Mouse (Mus musculus) monocyte, adult 59 days (primary cell): ENCODE measurements around the gene Eif2b3. TPM values are rescaled to one million over a fixed set of nuclear protein-coding genes. Genes with fewer than 3 reads are reported as not detected.

Experiments
- total RNA-seq, 2 experiments: library from RNA; stranded (reverse); gene quantifications; one replicate each; pipeline ENCODE4 v1.2.4; 2023

The Eif2b3 gene
- 10 to 100 TPM; 10.2 to 18.6 TPM for total RNA-seq

DNA sequence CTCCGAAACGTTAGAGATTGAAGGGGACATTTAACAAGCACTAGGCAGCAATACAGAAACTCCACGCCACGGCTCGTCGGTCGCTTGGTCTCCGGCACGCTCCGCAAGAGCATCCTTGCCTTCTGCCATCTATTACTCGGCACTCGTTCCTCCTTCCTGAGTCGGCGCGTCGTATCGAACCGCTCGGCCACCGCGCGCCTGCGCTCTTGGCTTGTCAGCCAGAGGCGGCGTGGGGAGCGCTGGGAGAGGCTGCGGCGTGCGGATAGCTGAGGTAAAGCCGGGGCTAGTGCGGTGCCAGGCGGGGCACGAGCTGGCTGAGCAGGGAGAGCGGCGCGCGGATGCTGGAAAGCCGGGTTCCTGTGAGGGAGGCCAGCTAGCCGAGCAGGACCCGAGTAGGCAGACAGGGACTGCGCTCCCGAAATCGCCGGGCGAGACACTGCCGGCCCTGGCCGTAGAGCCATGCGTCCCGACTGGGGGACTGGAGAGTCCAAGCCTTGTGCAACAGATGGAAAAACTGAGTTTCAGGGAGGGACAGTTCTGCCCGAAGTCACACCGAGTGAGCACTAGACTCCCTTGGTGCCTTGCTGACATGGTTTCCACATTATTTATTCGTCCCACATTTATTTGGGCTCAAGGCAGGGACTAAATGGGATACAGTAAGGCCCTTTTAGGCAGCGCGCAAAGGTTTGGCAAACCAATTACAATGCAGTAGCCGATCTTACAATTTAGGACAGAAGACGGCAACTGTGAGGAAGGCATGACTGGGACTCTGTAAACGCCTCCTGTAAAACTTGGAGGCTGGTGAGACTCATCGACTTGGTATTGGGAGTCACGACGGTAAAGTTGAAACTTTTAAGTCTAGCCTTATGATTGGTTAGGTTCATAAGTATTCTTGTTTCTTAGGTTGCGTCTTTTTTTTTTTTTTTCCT lies at the start of gene Eif2b3:
Gene Eif2b3, plus strand, starts transcription at position 197 of the 929 bp plus-strand sequence.

GRCm38 (mm10) chr4:116993672-116994621 lies 25.3 kb upstream of the Eif2b3 start, which contains the start of gene Urod:
Gene Urod, minus strand, starts transcription at chr4:116994413.

GRCm38 (mm10) chr4:116995131-116995797 lies 23.9 kb upstream of the Eif2b3 start, which contains the start of gene Hectd3:
Gene Hectd3, plus strand, starts transcription at chr4:116995317.

DNA sequence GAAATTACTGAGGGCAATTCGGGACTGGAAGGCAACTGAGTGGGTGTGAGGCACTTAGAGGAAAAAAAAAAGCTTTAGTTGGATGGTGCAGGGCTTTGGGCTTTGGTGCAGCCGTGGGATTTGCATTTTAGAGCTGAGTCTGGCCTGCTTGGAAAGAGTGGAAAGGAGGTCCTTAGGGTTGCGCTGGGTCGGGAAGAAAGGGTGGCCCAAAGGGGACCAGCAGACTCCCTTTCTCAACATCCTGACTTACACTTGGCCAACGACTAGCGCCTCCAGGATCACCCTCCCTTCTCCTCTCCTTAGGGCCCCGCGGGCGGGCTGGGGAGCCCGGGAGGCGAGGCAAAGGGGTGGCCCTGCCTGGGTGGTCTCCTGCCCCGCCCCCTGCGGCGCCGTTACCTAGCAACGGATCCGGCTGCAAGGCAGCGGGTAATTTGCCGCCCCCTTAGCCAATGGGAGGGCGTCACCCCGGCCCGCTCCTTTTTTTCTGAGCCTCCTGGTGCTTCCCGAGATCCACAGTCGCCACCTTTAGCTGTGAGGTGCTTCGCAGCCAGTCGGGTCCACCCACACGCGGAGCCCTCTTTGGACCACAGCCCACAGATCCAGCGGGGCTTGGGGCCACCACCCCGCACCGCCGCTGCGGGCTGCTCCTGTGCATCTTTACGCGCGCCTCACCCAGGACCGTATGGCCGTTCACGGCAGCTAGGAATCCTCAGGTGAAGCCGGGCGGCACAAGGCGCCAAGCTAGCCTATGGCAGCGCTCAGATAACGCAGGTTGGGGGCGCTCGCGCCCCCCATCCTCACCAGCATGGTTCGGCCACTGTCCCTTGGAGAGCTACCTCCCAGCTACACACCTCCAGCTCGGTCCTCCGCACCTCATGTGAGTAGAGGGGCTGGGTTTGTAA lies 76.6 kb downstream of the Eif2b3 start, which contains the start of gene Ptch2:
Gene Ptch2, plus strand, starts transcription at position 525 of the 902 bp plus-strand sequence.

GRCm38 (mm10) chr4:117125348-117125909 lies 106.2 kb downstream of the Eif2b3 start, which contains the start of gene Btbd19:
Gene Btbd19, minus strand, starts transcription at chr4:117125725.

GRCm38 (mm10) chr4:117126675-117127290 lies 107.6 kb downstream of the Eif2b3 start, which contains the start of gene Tctex1d4:
Gene Tctex1d4, plus strand, starts transcription at chr4:117126794.

GRCm38 (mm10) chr4:117133817-117134600 lies 114.8 kb downstream of the Eif2b3 start, which contains the start of gene Plk3:
Gene Plk3, minus strand, starts transcription at chr4:117133963.

Other genes starting within 250 kb of the Eif2b3 start
- gene Toe1, start 211.8 kb upstream of the Eif2b3 start, total RNA-seq: 10 to 100 TPM; 21.5 to 23.0 TPM
- gene Mutyh, start 211.7 kb upstream of the Eif2b3 start, total RNA-seq: 1 to 10 TPM; 3.3 to 3.6 TPM
- gene Hpdl, start 197.7 kb upstream of the Eif2b3 start, total RNA-seq: not detected
- gene Zswim5, start 142.0 kb upstream of the Eif2b3 start, total RNA-seq: not detected
- 10 to 100 TPM; 34.6 to 42.8 TPM for gene Urod, start 25.0 kb upstream of the Eif2b3 start, total RNA-seq
- gene Hectd3, start 24.1 kb upstream of the Eif2b3 start, total RNA-seq: 10 to 100 TPM; 34.5 to 41.7 TPM
- gene Ptch2, start 76.7 kb downstream of the Eif2b3 start, total RNA-seq: not detected
- gene Btbd19, start 106.3 kb downstream of the Eif2b3 start, total RNA-seq: 10 to 100 TPM; 20.7 to 25.8 TPM
- gene Tctex1d4, start 107.4 kb downstream of the Eif2b3 start, total RNA-seq: 1 to 10 TPM in 1 of 2 experiments, not detected in 1; 1.1 TPM
- gene Plk3, start 114.6 kb downstream of the Eif2b3 start, total RNA-seq: 10 to 100 TPM; 63.7 to 65.4 TPM
- gene Rps8, start 136.8 kb downstream of the Eif2b3 start, total RNA-seq: 1,000 to 10,000 TPM; 1,152 to 1,260 TPM
- gene Kif2c, start 163.2 kb downstream of the Eif2b3 start, total RNA-seq: 1 to 10 TPM; 1.1 to 1.5 TPM
- not detected for gene Tmem53, start 232.5 kb downstream of the Eif2b3 start, total RNA-seq
- gene Armh1, start 232.7 kb downstream of the Eif2b3 start, total RNA-seq: not detected